Mouse (Mus musculus): ENCODE data around the gene Id3.
"Not testable (repeated sequence)": the region's sequence is repeated elsewhere in the genome, so short reads cannot be mapped to it uniquely, and the experiment has no call there.

The Id3 gene

DNA sequence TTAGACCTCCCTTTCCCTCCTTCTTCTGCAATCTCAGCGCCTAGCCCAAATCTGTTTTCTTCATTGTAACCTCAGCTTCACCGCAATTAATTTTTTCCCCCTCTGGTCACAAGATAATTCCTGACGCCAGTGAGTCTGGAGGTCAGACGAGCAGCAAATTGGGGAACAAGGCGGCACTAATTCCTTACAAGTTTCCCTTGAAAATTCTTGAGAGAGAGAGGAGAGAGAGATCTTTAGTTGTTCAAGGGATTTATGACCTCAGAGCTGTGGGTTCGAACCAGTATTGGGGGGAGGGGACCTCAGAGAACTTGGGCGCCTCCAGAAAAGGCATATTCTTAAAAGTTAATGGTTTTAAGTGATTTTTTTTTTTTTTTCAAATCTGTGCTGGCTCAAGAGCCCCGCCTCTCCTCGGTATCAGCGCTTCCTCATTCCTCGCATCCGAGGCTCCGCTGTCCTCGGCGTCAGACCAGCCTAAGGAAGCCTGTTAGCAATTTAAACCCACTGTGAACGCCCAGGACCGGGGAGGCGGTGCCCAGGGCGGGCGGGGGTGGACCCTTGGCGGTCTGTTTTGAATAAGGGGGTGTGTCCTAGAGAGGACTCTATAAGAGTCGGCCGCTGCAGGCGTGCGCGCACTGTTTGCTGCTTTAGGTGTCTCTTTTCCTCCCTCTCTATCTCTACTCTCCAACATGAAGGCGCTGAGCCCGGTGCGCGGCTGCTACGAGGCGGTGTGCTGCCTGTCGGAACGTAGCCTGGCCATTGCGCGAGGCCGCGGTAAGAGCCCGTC lies at the start of gene Id3:
Id3 (plus strand) TSS at position 305 of the 784 bp plus-strand sequence.
- peak; percentile 76 for DNase-seq (ENCODE audit: low spot score)

DNA sequence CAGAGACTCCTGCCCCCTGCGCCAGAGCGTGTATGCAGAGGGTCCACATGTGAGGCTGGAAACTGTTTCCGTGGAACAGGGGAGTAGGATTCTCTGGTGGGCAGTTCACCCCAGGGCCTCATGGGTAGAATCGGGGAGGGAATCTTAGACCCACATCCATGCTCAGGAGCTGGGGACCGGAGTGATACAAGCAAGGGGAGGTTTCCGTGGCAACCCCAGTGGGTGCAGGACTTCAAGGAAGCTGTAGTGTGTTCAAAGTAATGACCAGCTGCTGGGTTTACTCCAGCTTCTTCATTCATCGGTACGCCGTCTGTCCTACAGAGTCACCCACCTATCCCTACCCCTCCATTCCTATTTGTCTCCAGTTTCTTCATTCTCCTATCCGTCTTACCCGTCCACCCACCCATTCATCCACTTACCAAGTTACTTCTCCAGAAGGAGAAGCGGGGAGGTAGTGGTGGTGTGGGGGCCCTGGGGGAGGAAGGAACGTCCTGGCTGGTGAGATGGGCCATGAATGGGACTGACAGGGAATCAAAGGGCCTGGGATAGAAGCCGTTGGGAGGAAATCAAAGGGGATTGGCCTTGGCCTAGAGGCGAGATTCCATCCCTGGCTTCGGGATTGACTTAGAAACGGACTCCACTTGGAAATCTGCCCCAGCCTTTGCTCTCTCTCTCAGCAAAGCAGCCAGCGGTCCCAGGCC lies 48.6 kb upstream of the Id3 start:
- DNase-seq (ENCODE audit: low spot score) = no peak

DNA sequence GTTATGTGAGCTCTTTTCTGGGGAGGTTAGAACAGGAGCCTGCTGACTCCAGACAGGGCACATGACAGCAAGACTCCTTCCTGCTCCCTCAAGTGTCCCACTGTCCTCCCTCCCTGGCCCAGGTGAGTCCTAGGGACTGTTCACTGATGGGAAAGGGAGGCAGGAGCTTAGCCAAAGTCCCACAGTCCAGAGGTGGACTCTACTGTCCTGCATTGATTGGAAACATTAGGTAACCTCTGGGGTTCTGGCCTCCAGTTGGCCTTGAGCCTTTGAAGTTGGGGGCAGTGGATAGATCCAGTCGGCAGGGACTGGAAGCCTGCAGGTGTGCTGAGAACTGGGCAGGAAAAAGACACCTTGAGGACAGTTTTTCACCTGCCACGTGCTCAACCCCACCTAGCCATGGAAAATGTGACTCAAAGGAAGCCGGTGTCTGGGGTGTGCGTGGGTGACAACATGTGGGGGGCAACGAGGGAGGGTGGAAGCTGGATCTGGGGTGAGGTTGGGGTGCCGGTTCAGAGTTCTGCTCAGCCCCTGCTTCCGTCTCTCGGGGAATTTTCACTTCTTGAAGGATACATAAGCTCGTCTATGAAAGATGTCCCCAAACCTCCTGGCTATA lies 47.7 kb upstream of the Id3 start:
- no peak for DNase-seq (ENCODE audit: low spot score)

DNA sequence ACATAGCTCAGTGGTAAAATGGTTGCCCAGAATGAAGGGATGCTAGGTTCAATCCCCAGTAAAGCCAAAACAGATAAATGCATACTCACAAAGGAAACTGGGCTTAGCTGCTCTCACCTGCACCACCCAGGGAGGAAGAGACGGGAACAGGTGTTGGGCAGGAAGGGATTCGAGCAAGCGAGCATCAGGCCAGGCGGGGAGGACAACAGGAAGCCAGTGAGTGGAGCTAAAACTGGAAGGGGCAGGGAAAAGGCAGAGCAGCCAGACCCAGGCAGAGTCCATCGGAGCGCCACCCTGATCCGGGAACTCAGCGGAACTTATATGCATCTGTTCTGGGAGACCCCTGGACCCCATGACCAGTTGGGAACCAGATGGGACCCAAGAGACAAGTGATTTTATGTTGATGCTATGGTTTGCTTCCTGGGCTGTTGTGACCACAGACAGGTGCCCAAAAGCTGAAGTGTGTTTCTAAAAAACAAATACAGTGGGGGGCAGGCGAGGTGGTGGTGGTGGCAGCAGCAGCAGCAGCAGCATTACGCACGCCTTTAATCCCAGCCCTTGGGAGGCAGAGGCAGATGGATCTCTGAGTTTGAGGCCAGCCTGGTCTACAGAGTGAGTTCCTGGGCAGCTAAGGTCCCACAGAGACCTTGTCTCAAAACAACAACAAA lies 46.7 kb upstream of the Id3 start:
- no peak for DNase-seq (ENCODE audit: low spot score)

DNA sequence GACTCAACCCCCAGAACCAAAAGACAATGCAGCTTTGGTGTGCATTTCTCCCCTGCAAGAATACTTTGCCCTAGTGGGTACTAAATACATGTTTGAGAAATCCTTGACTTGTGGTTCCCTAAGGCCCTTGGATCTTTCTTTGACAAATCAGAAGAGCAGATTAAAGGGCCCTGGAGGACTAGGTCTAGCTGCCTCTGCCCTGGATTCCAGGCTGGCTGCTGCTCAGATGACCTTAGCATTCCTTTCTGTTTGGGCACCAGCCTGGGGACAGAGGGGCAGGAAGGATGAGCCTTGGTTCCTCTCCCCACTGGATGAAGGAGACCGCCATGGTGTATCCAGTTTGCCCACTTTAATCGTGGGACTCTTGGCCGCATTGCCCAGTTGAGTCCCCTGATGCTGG lies 44.9 kb upstream of the Id3 start:
- no peak for DNase-seq (ENCODE audit: low spot score)

DNA sequence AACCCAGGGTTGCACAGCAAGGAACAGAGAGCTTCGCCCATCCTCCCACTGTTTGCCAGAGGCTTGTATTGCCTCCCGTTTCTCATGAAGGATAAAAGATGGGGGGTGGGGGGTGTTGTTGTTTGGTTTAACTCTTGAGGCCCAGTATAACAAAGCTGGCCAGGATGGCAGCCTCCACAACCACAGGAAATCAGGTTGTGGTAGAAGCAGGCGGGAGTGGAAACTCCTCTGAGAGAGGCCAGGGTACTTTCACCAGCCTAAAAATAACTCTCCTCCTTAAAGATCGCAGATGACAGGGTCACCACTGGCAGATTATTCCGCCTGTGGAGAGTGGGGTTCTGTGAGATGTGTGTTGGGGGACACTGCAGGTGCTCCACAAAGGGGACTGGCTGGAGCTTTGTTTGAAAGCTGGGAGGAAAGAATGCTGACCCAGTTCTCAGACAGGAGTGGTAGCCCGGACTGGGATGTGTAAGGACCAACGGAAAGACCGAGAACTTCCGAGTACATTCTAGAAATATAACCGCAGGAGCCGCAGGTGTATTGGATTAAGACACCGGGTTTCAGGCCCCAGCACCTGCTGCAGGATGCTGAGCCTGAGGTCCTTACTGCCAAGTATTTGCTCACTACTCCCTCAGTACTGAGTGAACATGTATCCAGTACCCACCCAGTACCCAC lies 42.8 kb upstream of the Id3 start:
- DNase-seq (ENCODE audit: low spot score) = no peak

DNA sequence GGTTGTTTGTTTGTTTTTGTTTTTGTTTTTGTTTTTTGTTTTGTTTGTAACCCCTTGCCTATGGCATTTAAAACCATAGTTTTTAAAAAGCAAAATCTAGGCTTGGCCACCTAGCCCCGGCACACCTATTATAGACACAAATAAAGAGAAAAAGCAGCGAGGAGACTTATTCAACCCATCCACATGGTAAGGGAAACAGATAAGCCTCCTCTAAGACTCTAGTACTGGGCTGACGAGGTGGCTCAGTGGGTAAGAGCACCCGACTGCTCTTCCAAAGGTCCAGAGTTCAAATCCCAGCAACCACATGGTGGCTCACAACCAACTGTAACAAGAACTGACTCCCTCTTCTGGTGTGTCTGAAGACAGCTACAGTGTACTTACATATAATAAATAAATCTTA lies 41.5 kb upstream of the Id3 start:
- DNase-seq (ENCODE audit: low spot score) = not testable (repeated sequence)

DNA sequence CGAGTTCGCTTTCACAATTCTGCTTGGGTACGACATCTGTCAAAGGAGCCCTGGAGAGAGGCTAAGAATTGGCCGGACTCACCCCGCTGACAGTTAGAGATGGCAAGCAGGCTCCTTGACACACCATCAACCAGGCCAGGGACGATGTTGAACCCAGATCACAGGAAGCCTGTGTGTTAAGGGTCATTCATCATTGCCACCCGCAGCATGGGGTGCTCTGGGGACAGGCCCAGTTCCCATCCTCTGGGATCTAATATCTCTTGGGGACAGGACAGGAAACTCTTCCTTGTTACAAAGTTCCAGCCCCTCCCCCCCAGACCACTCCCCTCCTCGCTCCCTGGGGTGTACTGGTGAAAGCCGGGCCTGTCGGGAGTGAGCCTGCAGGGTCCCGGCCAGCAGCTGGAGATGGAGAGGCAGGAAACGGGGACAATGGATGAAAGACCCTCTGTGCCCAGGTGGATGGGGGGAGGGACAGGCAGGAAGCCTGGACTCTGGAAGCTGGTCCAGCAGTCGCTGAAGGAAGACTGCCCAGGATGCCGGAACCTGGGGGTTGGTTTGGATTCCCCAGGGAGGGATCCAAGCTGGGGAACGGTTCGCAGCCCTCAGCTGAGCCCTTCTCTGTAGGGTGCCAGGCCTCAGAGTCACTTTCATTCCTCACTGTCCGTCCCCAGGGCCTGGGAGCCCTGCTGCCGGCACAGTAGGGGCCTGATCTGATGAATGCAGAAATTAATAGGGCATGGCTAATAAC lies 38.5 kb upstream of the Id3 start:
- DNase-seq (ENCODE audit: low spot score) = no peak

DNA sequence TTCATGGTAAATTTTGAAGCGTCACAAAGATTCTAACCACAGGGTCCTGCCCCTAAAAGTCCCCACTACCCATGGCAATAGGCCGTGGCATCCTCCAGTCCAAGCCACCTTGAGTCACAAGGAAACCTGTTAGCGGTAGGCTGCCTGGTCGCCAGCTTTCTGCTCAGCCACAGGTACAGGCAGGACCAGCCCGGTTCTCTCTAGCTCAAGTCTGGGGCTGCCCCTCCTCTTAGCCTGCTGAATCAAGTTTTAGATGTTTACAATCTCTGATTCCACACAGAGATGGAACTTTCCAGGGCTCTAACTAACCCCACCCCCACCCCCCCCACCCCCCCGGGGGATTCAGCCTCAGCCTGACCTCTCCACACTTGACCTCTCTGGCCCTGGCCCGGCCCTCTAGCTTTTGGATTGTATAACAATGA lies 36.4 kb upstream of the Id3 start:
- no peak for DNase-seq (ENCODE audit: low spot score)

DNA sequence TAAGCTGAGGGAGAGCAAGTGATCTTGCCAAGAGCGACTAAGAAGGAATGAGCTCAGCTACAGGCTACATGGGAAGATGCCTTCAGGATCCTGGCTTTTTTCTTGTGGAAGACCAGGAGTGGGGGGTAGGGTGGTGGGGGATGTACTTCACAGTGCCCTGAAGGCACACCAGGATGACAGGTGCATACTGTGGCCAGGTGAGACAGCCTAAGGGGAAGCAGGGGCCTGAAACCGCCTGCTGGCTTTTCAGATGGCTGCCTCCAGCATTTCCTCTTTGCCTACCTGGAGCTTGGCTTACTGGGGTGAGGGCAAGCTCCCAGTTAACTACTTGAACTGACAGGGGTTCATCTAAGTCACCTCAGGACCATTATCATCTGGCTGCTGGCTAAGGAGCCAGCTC lies 34.1 kb upstream of the Id3 start:
- DNase-seq (ENCODE audit: low spot score) = no peak

DNA sequence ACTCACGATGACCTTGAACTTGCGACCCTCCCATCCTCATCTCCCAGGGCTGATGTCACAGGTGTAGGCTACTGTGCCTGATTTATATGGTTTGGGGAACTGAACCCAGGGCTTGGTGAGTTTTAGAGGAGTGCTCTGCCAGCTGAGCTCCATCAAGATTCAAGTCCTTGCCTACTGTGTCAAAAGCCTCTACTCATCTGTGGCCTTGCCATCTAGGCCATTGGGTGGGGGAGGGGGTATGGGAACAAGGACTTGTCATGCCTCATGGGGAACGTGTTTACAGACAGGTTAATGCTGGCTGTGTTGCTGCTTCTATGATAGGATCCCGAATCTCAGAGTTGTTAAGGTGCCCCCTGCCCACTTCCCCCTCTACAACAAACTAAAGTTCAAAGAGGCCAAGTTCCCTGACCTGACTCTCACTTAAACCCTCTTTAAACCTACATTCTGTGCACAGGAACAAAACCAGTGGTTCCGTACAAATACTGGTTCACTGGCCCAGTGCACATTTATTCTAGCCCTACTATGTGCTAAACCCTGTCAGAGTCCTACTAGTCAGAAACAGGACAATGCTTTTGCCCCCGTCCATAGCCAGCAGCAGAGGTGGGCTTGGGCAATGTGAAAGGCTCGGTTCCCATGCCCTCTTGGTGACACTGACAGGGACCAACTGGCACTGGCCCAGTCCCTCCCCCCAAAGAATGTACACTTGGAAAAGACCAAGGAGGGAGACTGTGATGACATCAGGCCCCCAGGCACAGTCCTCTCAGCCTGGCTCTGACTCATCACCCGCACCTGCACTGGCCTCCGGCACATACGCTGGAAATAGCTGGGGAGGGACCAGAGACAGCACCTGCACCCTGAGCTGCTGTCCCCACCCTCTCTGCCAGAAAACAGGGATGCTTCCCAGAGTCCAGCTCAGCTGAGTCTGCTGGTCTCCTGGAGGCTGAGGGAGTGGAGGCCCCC lies 33.1 kb upstream of the Id3 start:
- no peak for DNase-seq (ENCODE audit: low spot score)

DNA sequence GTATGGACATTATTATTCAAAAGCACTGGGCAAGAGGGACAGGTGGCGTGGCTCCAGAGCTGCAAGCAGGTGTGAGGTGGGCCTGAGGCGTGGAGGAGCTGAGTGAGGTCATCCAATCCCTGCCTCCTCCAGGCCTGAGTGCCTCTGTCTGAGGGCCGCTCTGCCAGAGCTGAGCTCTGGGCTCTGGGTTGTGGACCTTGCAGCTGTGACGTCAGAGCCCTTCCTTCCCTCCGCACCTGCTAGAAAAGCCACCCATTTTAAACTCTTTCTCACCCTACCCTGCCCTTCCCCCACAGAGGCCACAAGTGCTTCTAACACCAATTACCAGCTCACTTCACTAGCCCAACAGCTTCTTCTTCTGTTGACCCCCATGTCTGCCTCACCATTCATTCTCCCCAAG lies 31.0 kb upstream of the Id3 start:
- DNase-seq (ENCODE audit: low spot score) = no peak

DNA sequence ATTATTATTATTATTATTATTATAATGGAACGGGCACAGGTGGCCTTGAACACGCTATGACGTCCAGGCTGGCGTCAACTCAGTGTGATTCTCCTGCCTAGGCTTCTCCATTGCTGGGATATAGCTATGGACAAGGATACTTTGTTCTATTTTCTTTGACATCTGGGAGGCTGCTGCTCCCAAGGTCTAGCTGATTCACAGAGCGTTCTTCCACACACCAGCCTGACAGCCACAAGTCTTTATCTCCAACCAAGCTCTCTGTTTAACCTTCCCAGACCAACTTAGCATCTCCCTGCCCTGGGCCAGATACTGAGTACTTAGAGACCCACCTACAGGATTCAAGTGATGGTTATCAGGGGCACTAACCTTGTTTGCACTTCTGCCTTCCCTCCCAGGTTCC lies 28.6 kb upstream of the Id3 start:
- DNase-seq (ENCODE audit: low spot score) = no peak

DNA sequence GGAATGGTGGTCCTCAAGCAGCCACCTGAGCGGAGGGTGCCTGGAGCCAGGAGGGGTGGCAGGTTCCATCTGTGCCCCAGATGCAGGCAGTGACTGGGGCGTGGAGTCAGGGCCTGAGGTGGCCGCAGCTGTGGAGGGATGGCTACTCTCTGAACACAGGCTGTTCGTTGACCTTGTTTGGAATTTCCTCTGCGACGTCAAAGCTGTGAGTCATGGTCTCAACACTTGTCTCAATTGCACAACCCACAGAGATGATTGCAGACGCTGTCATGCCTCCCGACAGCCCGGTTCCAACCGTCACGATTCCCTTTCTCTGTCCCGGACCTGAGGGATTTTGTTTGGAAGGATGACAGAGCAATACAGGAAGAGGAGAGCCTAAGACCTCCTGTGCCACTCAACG lies 26.3 kb upstream of the Id3 start:
- DNase-seq (ENCODE audit: low spot score) = no peak

DNA sequence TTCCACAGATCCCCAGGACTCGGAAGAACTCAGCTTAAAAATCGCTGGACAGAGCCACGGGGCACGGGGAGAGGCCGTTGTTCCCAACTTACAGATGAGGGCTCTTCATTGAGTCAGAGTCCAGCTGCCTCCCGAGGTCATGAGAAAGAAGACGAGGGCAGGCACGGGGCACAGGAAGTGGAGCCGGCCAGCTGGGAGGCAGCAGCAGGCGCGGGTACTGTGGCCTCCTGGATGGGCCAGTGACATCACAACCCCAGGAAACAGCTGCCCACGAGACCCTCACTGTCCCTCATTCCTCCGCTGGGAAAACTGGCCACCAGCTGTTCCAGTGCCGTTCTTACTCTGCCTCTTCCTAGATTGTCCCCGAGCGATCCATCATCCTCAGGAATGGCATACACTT lies 23.3 kb upstream of the Id3 start:
- DNase-seq (ENCODE audit: low spot score) = no peak

DNA sequence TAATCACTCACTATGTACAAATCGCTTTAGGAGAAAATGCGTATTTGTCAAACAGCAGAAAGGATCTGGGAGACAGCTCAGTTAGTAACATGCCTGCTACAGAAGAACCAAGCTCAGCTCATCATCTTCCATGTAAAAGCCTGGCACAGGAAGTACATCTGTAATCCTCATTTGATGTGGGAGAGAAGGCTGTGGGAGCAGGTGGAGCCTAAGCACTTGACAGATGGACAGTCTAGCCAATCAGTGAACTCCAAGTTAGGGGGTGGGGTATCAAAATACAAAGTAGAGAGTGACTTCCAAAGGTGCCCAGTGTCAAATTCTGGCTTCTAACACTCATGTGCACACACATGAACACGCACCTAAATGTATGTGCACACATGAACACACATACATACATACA lies 22.1 kb upstream of the Id3 start:
- DNase-seq (ENCODE audit: low spot score) = no peak

DNA sequence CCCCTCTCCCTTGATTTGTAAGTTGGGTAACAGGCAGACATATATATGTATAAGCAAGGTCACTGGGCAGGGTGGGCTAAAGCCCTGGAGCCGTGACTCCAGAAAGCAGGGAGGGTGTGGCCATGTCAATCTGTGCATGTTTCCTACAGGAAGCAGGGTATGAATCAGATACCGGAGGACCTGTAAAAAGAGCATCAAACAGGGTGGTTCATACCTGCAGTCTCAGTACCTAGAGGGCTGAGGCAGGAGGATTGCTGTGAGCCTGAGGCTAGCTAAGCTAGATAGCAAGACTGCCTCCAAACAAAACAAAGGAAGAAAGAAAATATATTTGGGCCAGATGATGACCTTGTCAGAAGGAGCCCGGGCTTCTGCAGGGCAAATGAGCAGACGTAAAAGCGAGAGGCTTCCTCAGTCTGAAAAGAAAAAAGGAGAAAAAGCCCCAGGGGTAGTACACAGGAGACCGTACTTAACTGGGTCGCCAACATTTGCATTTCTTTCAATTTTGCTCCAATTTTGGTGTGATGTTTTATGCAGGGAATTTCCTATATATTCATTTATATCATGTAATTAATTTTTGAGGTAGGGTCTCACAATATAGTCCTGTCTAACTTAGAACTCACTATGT lies 21.3 kb upstream of the Id3 start:
- DNase-seq (ENCODE audit: low spot score) = no peak

DNA sequence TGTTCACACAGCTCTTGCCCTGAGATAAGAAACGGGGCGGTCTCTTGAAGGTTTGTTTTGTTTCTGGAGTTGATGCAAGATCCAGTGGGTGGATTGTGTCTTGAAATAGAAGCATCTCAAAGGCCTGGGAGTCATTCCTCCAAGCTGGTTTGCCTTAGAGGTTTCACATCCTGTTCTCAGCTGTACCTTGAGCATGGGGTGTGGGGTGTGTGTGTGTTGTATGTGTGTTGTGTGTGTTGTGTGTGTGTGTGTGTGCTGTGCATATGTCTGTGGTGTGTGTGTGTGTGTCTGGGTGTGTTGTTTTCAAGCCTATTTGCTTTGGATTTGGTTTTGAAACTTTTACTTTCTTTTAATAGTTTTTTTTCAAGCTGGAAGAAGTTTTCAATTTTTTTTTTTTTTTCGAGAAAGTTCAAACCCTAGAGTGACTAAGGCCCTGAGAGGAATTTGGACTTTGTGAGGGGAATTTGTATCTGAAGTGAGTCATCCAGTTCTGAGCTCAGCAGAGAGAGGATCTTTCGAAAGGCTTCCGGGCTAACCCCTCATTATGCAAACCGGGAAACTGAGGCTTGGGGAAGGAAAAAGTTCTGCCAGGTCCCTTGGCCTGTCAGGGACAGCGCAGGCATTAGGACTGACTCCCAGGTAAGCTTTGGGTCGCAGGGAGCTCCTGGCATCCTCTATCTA lies 20.0 kb upstream of the Id3 start:
- no peak for DNase-seq (ENCODE audit: low spot score)

DNA sequence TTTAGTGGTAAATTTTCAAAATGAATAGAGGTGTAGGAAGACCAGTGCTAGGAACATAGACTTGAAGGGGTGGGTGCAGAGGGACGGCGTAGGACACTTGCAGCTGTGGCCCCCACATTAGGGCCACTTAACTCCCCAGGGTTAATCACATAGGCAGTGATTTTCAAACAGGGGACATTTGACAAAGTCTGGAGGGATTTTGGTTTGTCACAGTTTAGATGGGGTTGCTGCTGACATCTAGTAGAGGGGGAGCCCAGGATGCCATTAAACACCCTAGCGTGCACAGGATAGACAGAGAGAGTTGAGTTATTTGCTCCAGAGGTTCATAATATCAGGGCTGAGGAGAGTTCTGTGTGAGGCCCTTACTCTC lies 19.5 kb upstream of the Id3 start:
- no peak for DNase-seq (ENCODE audit: low spot score)
